Mouse (Mus musculus) liver, embryonic 14.5 days (tissue): ENCODE measurements around the gene Fam186b. TPM values are rescaled to one million over a fixed set of nuclear protein-coding genes. Genes with fewer than 3 reads are reported as not detected.
"Not testable (repeated sequence)": the region's sequence is repeated elsewhere in the genome, so short reads cannot be mapped to it uniquely, and the experiment has no call there.

Experiments
- ATAC-seq: fragments of 200-750 bp; cut with Nextera tagmentation; 2 replicates; pipeline ENCODE4 v1.8.0; 2017; ENCODE audit warnings: moderate number of reproducible peaks, mild to moderate bottlenecking, moderate library complexity; ENCODE audit not compliant: insufficient read depth
- DNase-seq, 3 experiments: peaks; one replicate each; pipeline ENCODE4 v3.0.0-alpha.2; 2012 to 2013; ENCODE audit warnings: low read depth in 3 of 3, low spot score in 3 of 3
- H3K27ac ChIP-seq: fragments of 300-500 bp; sonication (generic); 2 replicates; pipeline ENCODE4 v1.5.1; 2014; ENCODE audit warnings: moderate library complexity, mild to moderate bottlenecking, control low read depth, inconsistent platforms
- H3K27me3 ChIP-seq: fragments of 300-500 bp; sonication (generic); 2 replicates; pipeline ENCODE4 v1.6.1; 2014; ENCODE audit warnings: mild to moderate bottlenecking, low read length, moderate library complexity; ENCODE audit not compliant: control insufficient read depth, insufficient read depth
- H3K36me3 ChIP-seq: fragments of 300-500 bp; sonication (generic); replicated peaks from 2 replicates; pipeline ENCODE4 v1.6.1; 2014; ENCODE audit warnings: low read depth; ENCODE audit not compliant: control insufficient read depth, insufficient read depth
- H3K4me1 ChIP-seq, 2 experiments: fragments of 200-500 bp in 1 of 2; fragments of 300-500 bp in 1 of 2; sonication (generic) in 1 of 2; replicated peaks; 2 replicates each; pipeline ENCODE4 v1.6.1; 2012 to 2014; ENCODE audit warnings: antibody characterized with exemption in 1 of 2, inconsistent platforms in 1 of 2, low read length in 1 of 2; ENCODE audit not compliant: control insufficient read depth in 2 of 2, insufficient read depth in 2 of 2
- H3K4me2 ChIP-seq: fragments of 300-500 bp; sonication (generic); 2 replicates; pipeline ENCODE4 v1.6.1; 2014; ENCODE audit warnings: low read depth, mild to moderate bottlenecking, control low read depth, moderate library complexity
- H3K4me3 ChIP-seq, 2 experiments: fragments of 200-500 bp in 1 of 2; fragments of 300-500 bp in 1 of 2; sonication (generic) in 1 of 2; 2 replicates each; pipeline ENCODE4 v1.5.1; 2012 to 2014; ENCODE audit warnings: low read depth in 2 of 2, low read length in 2 of 2, mild to moderate bottlenecking in 2 of 2, control low read depth in 1 of 2, inconsistent platforms in 1 of 2, moderate library complexity in 1 of 2; ENCODE audit not compliant: insufficient read depth in 1 of 2
- H3K9ac ChIP-seq: fragments of 300-500 bp; sonication (generic); replicated peaks from 2 replicates; pipeline ENCODE4 v1.6.1; 2014; ENCODE audit warnings: mild to moderate bottlenecking, control low read depth, moderate library complexity
- H3K9me3 ChIP-seq: fragments of 300-500 bp; sonication (generic); 2 replicates; pipeline ENCODE4 v1.6.1; 2016; ENCODE audit warnings: low read length, mixed read lengths; ENCODE audit not compliant: control insufficient read depth
- CTCF ChIP-seq: IDR thresholded peaks from 2 replicates; pipeline ENCODE4 v1.5.1; 2016; ENCODE audit warnings: antibody characterized with exemption, low read depth, control low read depth
- EP300 ChIP-seq: IDR thresholded peaks from 2 replicates; pipeline ENCODE4 v1.6.1; 2016; ENCODE audit warnings: antibody characterized with exemption, low read depth
- WGBS: fragments of 180-500 bp; shearing (Covaris S2); extraction: QIAGEN DNeasy Blood & Tissue Kit; methylation state at CpG from one replicate; pipeline ENCODE4 v1.1.7; 2014; ENCODE audit not compliant: insufficient replicate concordance; 5-methylcytosine and 5-hydroxymethylcytosine counted together
- polyA plus RNA-seq, 2 experiments: library from polyadenylated mRNA; depleted of rRNA in 1 of 2; stranded (reverse) in 1 of 2; unstranded in 1 of 2; fragments of >200 nt; fragmentation: Nextera tagmentation in 1 of 2; extraction: Ambion mirVana in 1 of 2; gene quantifications; 2 replicates each; pipeline versions ENCODE4 v1.2.1 to v1.2.3; 2012 to 2014

Gene Fam186b
- polyA plus RNA-seq, 2 experiments, result 0.01 TPM; not detected in 1

- 52% methylated on average over 8 of the region's 8 CpGs for WGBS
- Histone ChIP-seq H3K36me3 (no peaks in the 10 kb centered on the region), H3K9me3 (no peaks in the 10 kb centered on the region), H3K27me3 (no peaks in the 10 kb centered on the region), H3K4me1 (peaks cover 0 to 12% of the 10 kb centered on the region in 2 experiments; a peak in 3 of 4 replicates), H3K4me3 (no peak overlapping the region), H3K27ac (no peak overlapping the region), H3K9ac (no peak overlapping the region), H3K4me2 (peak overlapping the region; percentile 38)
- TF ChIP-seq EP300 (no peak), CTCF (no peak)
- ATAC-seq (peak; percentile 49; the same call in 1 of the 2 replicates), DNase-seq (no peak)
Observed at GRCm38 (mm10) chr15:99259167-99259729, 36.4 kb downstream of the Fam186b start.

GRCm38 (mm10) chr15:99255241-99255749 is 40.4 kb downstream of the Fam186b start:
- TF ChIP-seq EP300 (no peak), CTCF (no peak)
- Histone ChIP-seq H3K4me2 (no peak overlapping the region), H3K36me3 (no peaks in the 10 kb centered on the region), H3K4me3 (no peak overlapping the region), H3K9ac (no peak overlapping the region), H3K27ac (no peak overlapping the region), H3K4me1 (peaks cover 5 to 24% of the 10 kb centered on the region in 2 experiments), H3K9me3 (no peaks in the 10 kb centered on the region), H3K27me3 (no peaks in the 10 kb centered on the region)
- WGBS, result 75% methylated on average over 6 of the region's 6 CpGs
- no peak for DNase-seq
- no peak for ATAC-seq

DNA sequence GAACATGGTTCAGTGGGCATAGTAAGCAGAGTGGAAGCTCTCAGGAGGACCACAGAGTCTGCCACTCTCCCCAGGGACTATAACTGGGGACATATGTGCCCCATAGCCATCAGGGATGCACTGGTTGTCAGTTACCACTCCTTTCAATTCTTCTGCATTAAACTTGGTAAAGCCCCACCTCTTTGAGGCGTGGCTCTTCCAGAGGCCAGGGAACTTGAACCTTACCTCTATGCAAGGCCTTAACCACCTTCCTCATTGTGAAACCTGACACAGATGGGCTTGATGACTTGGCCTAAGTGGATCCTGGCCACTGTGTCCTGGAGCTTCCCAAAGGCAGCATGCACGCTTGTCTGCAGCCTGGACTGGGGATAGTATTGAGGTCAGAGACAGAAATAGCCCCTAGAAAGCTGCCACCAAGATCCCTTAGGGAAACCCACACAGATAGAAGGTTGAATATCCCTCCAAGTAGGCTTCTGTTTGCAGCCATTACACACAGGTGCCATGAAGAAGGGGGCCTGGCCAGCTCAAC is 41.1 kb downstream of the Fam186b start:
- Histone ChIP-seq H3K27ac (no peak overlapping the region), H3K4me3 (no peak overlapping the region), H3K9me3 (no peaks in the 10 kb centered on the region), H3K36me3 (no peaks in the 10 kb centered on the region), H3K4me1 (peaks cover 5 to 20% of the 10 kb centered on the region in 2 experiments), H3K4me2 (no peak overlapping the region), H3K27me3 (no peaks in the 10 kb centered on the region), H3K9ac (no peak overlapping the region)
- TF ChIP-seq CTCF (no peak), EP300 (no peak)
- DNase-seq, result no peak
- whole genome bisulfite sequencing, result 66% methylated on average over 2 of the region's 2 CpGs
- ATAC-seq, result no peak

DNA sequence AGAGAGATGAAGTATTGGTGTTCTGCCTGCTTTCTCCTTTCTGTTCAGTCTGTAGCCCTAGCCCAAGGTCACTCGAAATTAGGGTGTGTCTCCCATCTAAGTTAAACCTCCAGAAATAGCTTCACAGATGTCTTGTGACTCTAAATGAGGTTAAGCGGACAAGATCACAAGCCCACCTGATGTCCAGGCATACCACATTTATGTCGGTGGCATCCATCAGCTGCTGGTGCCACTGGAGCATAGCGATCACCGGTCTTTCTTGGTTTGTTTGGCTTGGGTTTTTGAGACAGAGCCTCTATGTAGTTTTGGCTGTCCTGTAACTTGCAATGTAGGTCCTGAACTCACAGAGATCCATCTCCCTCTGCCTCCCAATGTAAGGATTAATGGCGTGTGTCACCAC is 41.9 kb downstream of the Fam186b start:
- Histone ChIP-seq H3K4me1 (peaks cover 5 to 15% of the 10 kb centered on the region in 2 experiments; a peak in 3 of 4 replicates), H3K4me3 (no peak overlapping the region), H3K9me3 (no peaks in the 10 kb centered on the region), H3K27ac (no peak overlapping the region), H3K36me3 (no peaks in the 10 kb centered on the region), H3K9ac (no peak overlapping the region), H3K27me3 (no peaks in the 10 kb centered on the region), H3K4me2 (no peak overlapping the region)
- no peak for ATAC-seq
- TF ChIP-seq EP300 (no peak), CTCF (no peak)
- WGBS, result 75% methylated on average over 6 of the region's 6 CpGs
- DNase-seq, result no peak

- H3K4me3 ChIP-seq, H3K27ac ChIP-seq, H3K9me3 ChIP-seq, H3K36me3 ChIP-seq, ATAC-seq, H3K27me3 ChIP-seq, DNase-seq, H3K9ac ChIP-seq: not testable (repeated sequence)
- 41% methylated on average over 2 of the region's 2 CpGs for WGBS
- Histone ChIP-seq H3K4me2 (peak overlapping the region; percentile 84), H3K4me1 (peaks cover 5 to 15% of the 10 kb centered on the region in 2 experiments; a peak in 3 of 4 replicates)
Observed at GRCm38 (mm10) chr15:99253175-99253479, 42.6 kb downstream of the Fam186b start.
